Mouse (Mus musculus) liver, embryonic 14.5 days (tissue): ENCODE results near the gene Cux2. TPM values are rescaled to one million over a fixed set of nuclear protein-coding genes. Genes with fewer than 3 reads are reported as not detected.

ENCODE experiments used
- ATAC-seq: fragments of 200-750 bp; cut with Nextera tagmentation; 2 replicates; pipeline ENCODE4 v1.8.0; 2017; ENCODE audit warnings: moderate number of reproducible peaks, mild to moderate bottlenecking, moderate library complexity; ENCODE audit not compliant: insufficient read depth
- DNase-seq, 3 experiments: peaks; one replicate each; pipeline ENCODE4 v3.0.0-alpha.2; 2012 to 2013; ENCODE audit warnings: low read depth in 3 of 3, low spot score in 3 of 3
- H3K27ac ChIP-seq: fragments of 300-500 bp; sonication (generic); 2 replicates; pipeline ENCODE4 v1.5.1; 2014; ENCODE audit warnings: moderate library complexity, mild to moderate bottlenecking, control low read depth, inconsistent platforms
- H3K27me3 ChIP-seq: fragments of 300-500 bp; sonication (generic); 2 replicates; pipeline ENCODE4 v1.6.1; 2014; ENCODE audit warnings: mild to moderate bottlenecking, low read length, moderate library complexity; ENCODE audit not compliant: control insufficient read depth, insufficient read depth
- H3K36me3 ChIP-seq: fragments of 300-500 bp; sonication (generic); replicated peaks from 2 replicates; pipeline ENCODE4 v1.6.1; 2014; ENCODE audit warnings: low read depth; ENCODE audit not compliant: control insufficient read depth, insufficient read depth
- H3K4me1 ChIP-seq, 2 experiments: fragments of 200-500 bp in 1 of 2; fragments of 300-500 bp in 1 of 2; sonication (generic) in 1 of 2; replicated peaks; 2 replicates each; pipeline ENCODE4 v1.6.1; 2012 to 2014; ENCODE audit warnings: antibody characterized with exemption in 1 of 2, inconsistent platforms in 1 of 2, low read length in 1 of 2; ENCODE audit not compliant: control insufficient read depth in 2 of 2, insufficient read depth in 2 of 2
- H3K4me2 ChIP-seq: fragments of 300-500 bp; sonication (generic); 2 replicates; pipeline ENCODE4 v1.6.1; 2014; ENCODE audit warnings: low read depth, mild to moderate bottlenecking, control low read depth, moderate library complexity
- H3K4me3 ChIP-seq, 2 experiments: fragments of 200-500 bp in 1 of 2; fragments of 300-500 bp in 1 of 2; sonication (generic) in 1 of 2; 2 replicates each; pipeline ENCODE4 v1.5.1; 2012 to 2014; ENCODE audit warnings: low read depth in 2 of 2, low read length in 2 of 2, mild to moderate bottlenecking in 2 of 2, control low read depth in 1 of 2, inconsistent platforms in 1 of 2, moderate library complexity in 1 of 2; ENCODE audit not compliant: insufficient read depth in 1 of 2
- H3K9ac ChIP-seq: fragments of 300-500 bp; sonication (generic); replicated peaks from 2 replicates; pipeline ENCODE4 v1.6.1; 2014; ENCODE audit warnings: mild to moderate bottlenecking, control low read depth, moderate library complexity
- H3K9me3 ChIP-seq: fragments of 300-500 bp; sonication (generic); 2 replicates; pipeline ENCODE4 v1.6.1; 2016; ENCODE audit warnings: low read length, mixed read lengths; ENCODE audit not compliant: control insufficient read depth
- CTCF ChIP-seq: IDR thresholded peaks from 2 replicates; pipeline ENCODE4 v1.5.1; 2016; ENCODE audit warnings: antibody characterized with exemption, low read depth, control low read depth
- EP300 ChIP-seq: IDR thresholded peaks from 2 replicates; pipeline ENCODE4 v1.6.1; 2016; ENCODE audit warnings: antibody characterized with exemption, low read depth
- WGBS: fragments of 180-500 bp; shearing (Covaris S2); extraction: QIAGEN DNeasy Blood & Tissue Kit; methylation state at CpG from one replicate; pipeline ENCODE4 v1.1.7; 2014; ENCODE audit not compliant: insufficient replicate concordance; 5-methylcytosine and 5-hydroxymethylcytosine counted together
- polyA plus RNA-seq, 2 experiments: library from polyadenylated mRNA; depleted of rRNA in 1 of 2; stranded (reverse) in 1 of 2; unstranded in 1 of 2; fragments of >200 nt; fragmentation: Nextera tagmentation in 1 of 2; extraction: Ambion mirVana in 1 of 2; gene quantifications; 2 replicates each; pipeline versions ENCODE4 v1.2.1 to v1.2.3; 2012 to 2014

The Cux2 gene
- polyA plus RNA-seq, 2 experiments = 1.0 to 1.4 TPM

GRCm38 (mm10) chr5:121846322-121846721 is 203.6 kb downstream of the Cux2 start:
- ATAC-seq (no peak), DNase-seq (no peak)
- Histone ChIP-seq H3K9me3 (no peaks in the 10 kb centered on the region), H3K4me1 (peaks cover 0 to 12% of the 10 kb centered on the region in 2 experiments; a peak in 3 of 4 replicates), H3K9ac (no peak overlapping the region), H3K27me3 (peaks cover 7% of the 10 kb centered on the region), H3K36me3 (no peaks in the 10 kb centered on the region), H3K27ac (no peak overlapping the region), H3K4me2 (no peak overlapping the region), H3K4me3 (no peak overlapping the region)
- no peak for TF ChIP-seq EP300
- TF ChIP-seq CTCF = no peak
- 61% methylated on average over 11 of the region's 11 CpGs for WGBS

- H3K9me3 ChIP-seq = no peaks in the 10 kb centered on the region
- peaks cover 0 to 12% of the 10 kb centered on the region in 2 experiments; a peak in 3 of 4 replicates for H3K4me1 ChIP-seq
- no peak overlapping the region for H3K9ac ChIP-seq
- TF ChIP-seq EP300 (no peak), CTCF (no peak)
- 19% methylated on average over 4 of the region's 4 CpGs for WGBS
- H3K27me3 ChIP-seq = peaks cover 7% of the 10 kb centered on the region
- no peak for ATAC-seq
- no peak overlapping the region for H3K27ac ChIP-seq
- no peak overlapping the region for H3K4me2 ChIP-seq
- no peak overlapping the region for H3K4me3 ChIP-seq
- no peak for DNase-seq
- H3K36me3 ChIP-seq = no peaks in the 10 kb centered on the region
These were observed 204.5 kb downstream of the Cux2 start for GRCm38 (mm10) chr5:121845361-121845760.

- Histone ChIP-seq H3K9ac (no peak overlapping the region), H3K36me3 (no peaks in the 10 kb centered on the region), H3K4me1 (peaks cover 6 to 10% of the 10 kb centered on the region in 2 experiments), H3K9me3 (no peaks in the 10 kb centered on the region), H3K27ac (no peak overlapping the region), H3K4me3 (peak overlapping the region in 1 of 2 experiments; percentile 54; a peak in 2 of 4 replicates), H3K27me3 (peaks cover 9% of the 10 kb centered on the region), H3K4me2 (peak overlapping the region; percentile 78)
- TF ChIP-seq EP300 = no peak
- TF ChIP-seq CTCF = 0 out of 2 replicates have a peak, but pooled peaks have one; percentile 3
- ATAC-seq (peak; percentile 24; the same call in 1 of the 2 replicates), DNase-seq (no peak)
- 12% methylated on average over 17 of the region's 17 CpGs for WGBS
These were observed 206.6 kb downstream of the Cux2 start for GRCm38 (mm10) chr5:121843138-121843905.

GRCm38 (mm10) chr5:121842665-121843118 is 207.2 kb downstream of the Cux2 start:
- WGBS = under 1% methylated on average over 33 of the region's 33 CpGs
- TF ChIP-seq CTCF (peak; percentile 98), EP300 (no peak)
- peak overlapping the region; percentile 46 to 54 for H3K4me3 ChIP-seq
- peaks cover 12% of the 10 kb centered on the region in 2 experiments for H3K4me1 ChIP-seq
- H3K27me3 ChIP-seq = peaks cover 11% of the 10 kb centered on the region
- DNase-seq (no peak), ATAC-seq (peak; percentile 66)
- peak overlapping the region; percentile 44 for H3K9ac ChIP-seq
- no peak overlapping the region for H3K27ac ChIP-seq
- H3K4me2 ChIP-seq = peak overlapping the region; percentile 78
- no peaks in the 10 kb centered on the region for H3K36me3 ChIP-seq
- H3K9me3 ChIP-seq = no peaks in the 10 kb centered on the region

GRCm38 (mm10) chr5:121841973-121842372 is 207.9 kb downstream of the Cux2 start:
- no peak overlapping the region; the same call in 1 of the 2 replicates for H3K4me2 ChIP-seq
- H3K36me3 ChIP-seq = no peaks in the 10 kb centered on the region
- H3K9ac ChIP-seq = no peak overlapping the region
- peaks cover 11% of the 10 kb centered on the region for H3K27me3 ChIP-seq
- H3K4me1 ChIP-seq = peaks cover 13 to 19% of the 10 kb centered on the region in 2 experiments
- no peak for ATAC-seq
- TF ChIP-seq CTCF (no peak), EP300 (no peak)
- DNase-seq = no peak
- no peak overlapping the region for H3K4me3 ChIP-seq
- 42% methylated on average over 10 of the region's 10 CpGs for WGBS
- no peaks in the 10 kb centered on the region for H3K9me3 ChIP-seq
- no peak overlapping the region for H3K27ac ChIP-seq
